Mouse (Mus musculus) embryonic fibroblast, embryonic 13.5 days (primary cell): Measurements from ENCODE around the gene Adgrg6.

Experiments
- CTCF ChIP-seq: IDR thresholded peaks from 2 replicates; pipeline ENCODE4 v1.5.1; 2011; ENCODE audit warnings: mild to moderate bottlenecking, control low read depth, low read length, moderate library complexity, borderline replicate concordance; ENCODE audit not compliant: insufficient read depth
- POLR2A ChIP-seq: IDR thresholded peaks from 2 replicates; pipeline ENCODE4 v1.6.1; 2011; ENCODE audit warnings: low read depth, mild to moderate bottlenecking, control low read depth, low read length, moderate library complexity

DNA sequence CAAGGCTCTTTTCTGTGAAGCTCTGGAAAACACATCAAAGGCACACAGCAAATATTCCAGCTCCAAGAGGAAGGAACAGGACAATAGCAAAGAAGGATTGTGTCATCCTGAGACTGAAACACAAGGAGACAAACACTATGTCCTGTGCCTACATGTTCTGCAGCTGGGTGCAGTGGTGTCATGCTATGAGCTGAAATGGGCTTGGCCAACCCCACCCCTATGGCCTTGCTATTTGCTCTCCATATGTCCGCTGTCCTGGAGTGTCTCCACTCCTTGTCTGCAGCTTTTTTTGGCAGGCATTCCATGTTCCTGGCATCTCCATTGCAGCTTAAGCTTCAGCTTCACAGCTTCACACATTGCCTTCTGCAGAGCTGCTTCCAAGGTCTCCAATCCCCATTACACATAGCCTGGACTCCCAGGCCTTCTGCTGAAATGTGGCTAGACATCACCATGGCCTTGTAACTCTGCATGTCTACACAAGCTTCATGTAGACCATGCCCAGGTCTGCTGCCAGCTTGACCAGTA is 180.3 kb downstream of the Adgrg6 start:
- TF ChIP-seq CTCF (no peak), POLR2A (no peak)
